Mouse (Mus musculus): Measurements from ENCODE around the gene Grasp. TPM values are rescaled to one million over a fixed set of nuclear protein-coding genes. Genes with fewer than 3 reads are reported as not detected.

The Grasp gene
- total and polyA plus RNA-seq, 3 experiments = 4.1 to 6.3 TPM; not detected in 1

- Histone ChIP-seq H3K27ac (ENCODE audit: control insufficient read depth, low read depth, low read length) (no peak overlapping the region), H3K9me3 (replicated peaks; ENCODE audit: insufficient read depth, low read length) (no peaks in the 10 kb centered on the region), H3K4me1 (ENCODE audit: control insufficient read depth in 1 of 2, insufficient read depth in 2 of 2, low read length in 2 of 2) (no peaks in the 10 kb centered on the region), H3K79me2 (ENCODE audit: control insufficient read depth, insufficient read depth, low read length, poor library complexity) (no peaks in the 10 kb centered on the region), H3K9ac (ENCODE audit: control insufficient read depth, low read depth, low read length, poor library complexity, severe bottlenecking) (no peak overlapping the region), H3K27me3 (ENCODE audit: control insufficient read depth in 1 of 2, insufficient read depth in 2 of 2, low read length in 2 of 2) (no peaks in the 10 kb centered on the region), H3K4me3 (ENCODE audit: control insufficient read depth in 1 of 2, insufficient read depth in 1 of 2, low read depth in 2 of 2, low read length in 2 of 2) (no peak overlapping the region), H3K36me3 (ENCODE audit: control insufficient read depth in 1 of 2, insufficient read depth in 2 of 2, low read length in 2 of 2) (no peaks in the 10 kb centered on the region; a peak in 1 of 4 replicates)
- TF ChIP-seq USF1 (IDR thresholded peaks at IDR 0.05; ENCODE audit: low read depth, low read length) (no peak), NELFE (IDR thresholded peaks at IDR 0.05; ENCODE audit: low read depth, low read length) (no peak), GABPA (IDR thresholded peaks at IDR 0.05; ENCODE audit: low read depth, low read length) (no peak), MEF2A (IDR thresholded peaks at IDR 0.05; ENCODE audit: extremely low read depth, insufficient replicate concordance, low read depth, low read length, poor library complexity, severe bottlenecking) (no peak), UBTF (IDR thresholded peaks at IDR 0.05; ENCODE audit: borderline replicate concordance, insufficient read depth, low read depth, low read length) (no peak), MAZ (IDR thresholded peaks at IDR 0.05; ENCODE audit: low read depth, low read length) (no peak), ELF1 (IDR thresholded peaks at IDR 0.05; ENCODE audit: low read depth, low read length) (no peak), SIN3A (IDR thresholded peaks at IDR 0.05; ENCODE audit: low read length) (no peak), MXI1 (IDR thresholded peaks at IDR 0.05; ENCODE audit: low read depth, low read length) (no peak), ZNF384 (IDR thresholded peaks at IDR 0.05; ENCODE audit: low read depth, low read length) (no peak), ZKSCAN1 (IDR thresholded peaks at IDR 0.05; ENCODE audit: low read depth, low read length) (no peak)
- DNase-seq (ENCODE audit: low read depth, low spot score) = no peak
These were observed 9.2 kb downstream of the Grasp start for GRCm38 (mm10) chr15:101233183-101233582.

- no peaks in the 10 kb centered on the region for H3K4me1 ChIP-seq (ENCODE audit: control insufficient read depth in 1 of 2, insufficient read depth in 2 of 2, low read length in 2 of 2)
- no peak for DNase-seq (ENCODE audit: low read depth, low spot score)
- H3K79me2 ChIP-seq (ENCODE audit: control insufficient read depth, insufficient read depth, low read length, poor library complexity) = no peaks in the 10 kb centered on the region
- H3K27me3 ChIP-seq (ENCODE audit: control insufficient read depth in 1 of 2, insufficient read depth in 2 of 2, low read length in 2 of 2) = no peaks in the 10 kb centered on the region
- no peaks in the 10 kb centered on the region; a peak in 1 of 4 replicates for H3K36me3 ChIP-seq (ENCODE audit: control insufficient read depth in 1 of 2, insufficient read depth in 2 of 2, low read length in 2 of 2)
- H3K27ac ChIP-seq (ENCODE audit: control insufficient read depth, low read depth, low read length) = no peak overlapping the region
- H3K9ac ChIP-seq (ENCODE audit: control insufficient read depth, low read depth, low read length, poor library complexity, severe bottlenecking) = no peak overlapping the region
- no peaks in the 10 kb centered on the region for H3K9me3 ChIP-seq (replicated peaks; ENCODE audit: insufficient read depth, low read length)
- no peak overlapping the region for H3K4me3 ChIP-seq (ENCODE audit: control insufficient read depth in 1 of 2, insufficient read depth in 1 of 2, low read depth in 2 of 2, low read length in 2 of 2)
- TF ChIP-seq MYC (IDR thresholded peaks at IDR 0.05; ENCODE audit: low read depth, low read length) (no peak), ZNF384 (IDR thresholded peaks at IDR 0.05; ENCODE audit: low read depth, low read length) (peak; percentile 81), CTCF (IDR thresholded peaks at IDR 0.05 in 2 of 3, conservative IDR thresholded peaks at IDR 0.05 in 1 of 3; ENCODE audit: control insufficient read depth in 1 of 3, insufficient read depth in 1 of 3, low read depth in 2 of 3, low read length in 3 of 3, poor library complexity in 1 of 3, severe bottlenecking in 1 of 3) (peak in 1 of 3 experiments; percentile 20; a peak in 1 of 6 replicates), UBTF (IDR thresholded peaks at IDR 0.05; ENCODE audit: borderline replicate concordance, insufficient read depth, low read depth, low read length) (no peak), MAX (IDR thresholded peaks at IDR 0.05; ENCODE audit: low read length) (no peak), ETS1 (IDR thresholded peaks at IDR 0.05; ENCODE audit: low read depth, low read length) (no peak), CHD2 (IDR thresholded peaks at IDR 0.05; ENCODE audit: low read length) (no peak), USF2 (IDR thresholded peaks at IDR 0.05; ENCODE audit: borderline replicate concordance in 1 of 2, insufficient read depth in 1 of 2, low read depth in 1 of 2, low read length in 2 of 2) (no peak), BHLHE40 (IDR thresholded peaks at IDR 0.05; ENCODE audit: borderline replicate concordance, low read depth, low read length) (no peak), MXI1 (IDR thresholded peaks at IDR 0.05; ENCODE audit: low read depth, low read length) (no peak), MAZ (IDR thresholded peaks at IDR 0.05; ENCODE audit: low read depth, low read length) (no peak), E2F4 (IDR thresholded peaks at IDR 0.05; ENCODE audit: borderline replicate concordance, low read depth, low read length) (no peak), NELFE (IDR thresholded peaks at IDR 0.05; ENCODE audit: low read depth, low read length) (no peak), KAT2A (conservative IDR thresholded peaks at IDR 0.05; ENCODE audit: low read depth, low read length) (no peak), ZKSCAN1 (IDR thresholded peaks at IDR 0.05; ENCODE audit: low read depth, low read length) (no peak), MAFK (IDR thresholded peaks at IDR 0.05; ENCODE audit: borderline replicate concordance, low read depth, low read length) (no peak), EP300 (IDR thresholded peaks at IDR 0.05; ENCODE audit: low read depth in 1 of 2, low read length in 2 of 2) (no peak), POLR2AphosphoS2 (IDR thresholded peaks at IDR 0.05; ENCODE audit: low read length) (no peak), RAD21 (IDR thresholded peaks at IDR 0.05; ENCODE audit: low read depth, low read length) (peak; percentile 25), HCFC1 (IDR thresholded peaks at IDR 0.05; ENCODE audit: low read depth, low read length) (no peak), RCOR1 (IDR thresholded peaks at IDR 0.05; ENCODE audit: low read depth, low read length) (no peak), SMC3 (IDR thresholded peaks at IDR 0.05; ENCODE audit: low read depth, low read length) (0 out of 2 replicates have a peak, but pooled peaks have one; percentile 27), TBP (IDR thresholded peaks at IDR 0.05; ENCODE audit: low read depth, low read length) (no peak), TCF12 (IDR thresholded peaks at IDR 0.05; ENCODE audit: low read depth, low read length) (no peak), MEF2A (IDR thresholded peaks at IDR 0.05; ENCODE audit: extremely low read depth, insufficient replicate concordance, low read depth, low read length, poor library complexity, severe bottlenecking) (no peak)
These were observed 9.8 kb downstream of the Grasp start for GRCm38 (mm10) chr15:101233641-101234275.
